8 mouse cellular contexts compared by ENCODE assay signal in genomic region chr11:79992592-79993355, GRCm38 (mm10). TPM values are rescaled to one million over a fixed set of nuclear protein-coding genes. Genes with fewer than 3 reads are reported as not detected.
DNase-seq lines count a peak whose midpoint lies in the region; ATAC-seq and TF ChIP-seq lines count a peak whose summit lies in the region.

TSS of gene Suz12 (plus strand) at chr11:79993106.

- peak; percentile 94 for ATAC-seq in heart, embryonic 11.5 days (replicated peaks; ENCODE audit: insufficient number of reproducible peaks, low FRiP score, low TSS enrichment)
- peak; percentile 94 for ATAC-seq in kidney, embryonic 16.5 days (ENCODE audit: low FRiP score, low TSS enrichment)

- peak within 1 kb of the TSS; percentile 93 for H3ac ChIP-seq in C2C12 (ENCODE audit: control insufficient read depth, insufficient read length, low read depth)
- H3ac ChIP-seq in myocyte (ENCODE audit: control insufficient read depth, insufficient read length) = peak within 1 kb of the TSS; percentile 12

- H3K27me3 ChIP-seq in C2C12 (ENCODE audit: control insufficient read depth, insufficient read depth, insufficient read length) (no peaks in the 10 kb centered on the region), myocyte (ENCODE audit: control insufficient read depth, insufficient read depth, insufficient read length) (no peaks in the 10 kb centered on the region)
- no peaks in the 10 kb centered on the region for H3K27me3 ChIP-seq in erythroblast, embryonic 14.5 days (ENCODE audit: control insufficient read depth)
- H3K27me3 ChIP-seq in heart, embryonic 11.5 days (ENCODE audit: control insufficient read depth, insufficient read depth, low read length) = no peaks in the 10 kb centered on the region
- H3K27me3 ChIP-seq in kidney, embryonic 16.5 days (ENCODE audit: insufficient read depth, low read length) = no peaks in the 10 kb centered on the region
- H3K27me3 ChIP-seq in liver, adult 2 months (ENCODE audit: control insufficient read depth, insufficient read depth, low read length) = no peaks in the 10 kb centered on the region
- no peaks in the 10 kb centered on the region for H3K27me3 ChIP-seq in splenic B cell, adult 2 months (ENCODE audit: control insufficient read depth, insufficient read depth, low read length, poor library complexity, severe bottlenecking)

- TF ChIP-seq CTCF in C2C12 (IDR thresholded peaks at IDR 0.05; ENCODE audit: control insufficient read depth, insufficient read depth, insufficient read length) = no peak
- no peak for TF ChIP-seq CTCF in brain, embryonic 14.5 days (IDR thresholded peaks at IDR 0.05; ENCODE audit: borderline replicate concordance, extremely low read depth, insufficient read depth, insufficient read length)
- TF ChIP-seq CTCF in liver, adult 2 months (IDR thresholded peaks at IDR 0.05; ENCODE audit: low read depth, low read length) = no peak

- WGBS in heart, embryonic 11.5 days (ENCODE audit: insufficient replicate concordance) = 0% methylated on average over 64 of the region's 74 CpGs
- under 1% methylated on average over 67 of the region's 74 CpGs for WGBS in kidney, embryonic 16.5 days
- under 1% methylated on average over 66 of the region's 74 CpGs for WGBS in liver, adult 2 months

- peak within 1 kb of the TSS; percentile 65 for H3K4me2 ChIP-seq in heart, embryonic 11.5 days
- peak within 1 kb of the TSS; percentile 75 for H3K4me2 ChIP-seq in kidney, embryonic 16.5 days (replicated peaks; ENCODE audit: low read depth, low read length)
- H3K4me2 ChIP-seq in myocyte (ENCODE audit: low read depth) = peak within 1 kb of the TSS; percentile 81

- peak; percentile 99 for DNase-seq in brain, embryonic 14.5 days (ENCODE audit: low read depth)
- DNase-seq in liver, adult 2 months (ENCODE audit: extremely low read depth, low read depth, low spot score) = peak; percentile 71
- peak; percentile 96 for DNase-seq in splenic B cell, adult 2 months (ENCODE audit: low read depth, low spot score)

- H3K4me3 ChIP-seq in C2C12 (ENCODE audit: insufficient read depth, poor library complexity, severe bottlenecking) = peak within 1 kb of the TSS; percentile 98
- H3K4me3 ChIP-seq in erythroblast, embryonic 14.5 days (replicated peaks) = peak within 1 kb of the TSS; percentile 88
- H3K4me3 ChIP-seq in heart, embryonic 11.5 days (ENCODE audit: low read depth, low read length) = peak within 1 kb of the TSS; percentile 89
- H3K4me3 ChIP-seq in kidney, embryonic 16.5 days (ENCODE audit: low read length) = peak within 1 kb of the TSS; percentile 87
- H3K4me3 ChIP-seq in liver, adult 2 months (ENCODE audit: insufficient read depth, low read depth, low read length) = peak within 1 kb of the TSS; percentile 94
- H3K4me3 ChIP-seq in myocyte = peak within 1 kb of the TSS; percentile 80

- H3K4me1 ChIP-seq in erythroblast, embryonic 14.5 days (ENCODE audit: control insufficient read depth) = peaks cover 23% of the 10 kb centered on the region
- no peaks in the 10 kb centered on the region for H3K4me1 ChIP-seq in heart, embryonic 11.5 days (ENCODE audit: control insufficient read depth, insufficient read depth, low read length)
- H3K4me1 ChIP-seq in kidney, embryonic 16.5 days (ENCODE audit: insufficient read depth, low read length) = peaks cover 7% of the 10 kb centered on the region; the same call in 1 of the 2 replicates
- no peaks in the 10 kb centered on the region; the same call in 1 of the 2 replicates for H3K4me1 ChIP-seq in liver, adult 2 months (ENCODE audit: control insufficient read depth, insufficient read depth, low read length)

- peak; percentile 78; the same call in 1 of the 2 replicates for TF ChIP-seq POLR2A in brain, embryonic 14.5 days (IDR thresholded peaks at IDR 0.05; ENCODE audit: borderline replicate concordance, extremely low read depth, insufficient read depth, insufficient read length, poor library complexity, severe bottlenecking)
- peak; percentile 33; the same call in 1 of the 2 replicates for TF ChIP-seq POLR2A in liver, adult 2 months (IDR thresholded peaks at IDR 0.05; ENCODE audit: extremely low read depth, insufficient read depth, low read length)
- peak; percentile 50 for TF ChIP-seq POLR2A in myocyte (IDR thresholded peaks at IDR 0.05; ENCODE audit: insufficient read length, low read depth)

- H3K36me3 ChIP-seq in C2C12 (ENCODE audit: control insufficient read depth, insufficient read depth) (peaks cover 22% of the 10 kb centered on the region), myocyte (ENCODE audit: control insufficient read depth, insufficient read depth) (peaks cover 10% of the 10 kb centered on the region)
- H3K36me3 ChIP-seq in erythroblast, embryonic 14.5 days (ENCODE audit: control insufficient read depth) = peaks cover 25% of the 10 kb centered on the region
- 0 out of 2 replicates have a peak, but pooled peaks cover 2% of the 10 kb centered on the region for H3K36me3 ChIP-seq in heart, embryonic 11.5 days (ENCODE audit: control insufficient read depth, insufficient read depth, low read length)
- H3K36me3 ChIP-seq in kidney, embryonic 16.5 days (ENCODE audit: insufficient read depth, low read length) = 0 out of 2 replicates have a peak, but pooled peaks cover 2% of the 10 kb centered on the region
- H3K36me3 ChIP-seq in liver, adult 2 months (ENCODE audit: control insufficient read depth, insufficient read depth, low read length) = peaks cover 4% of the 10 kb centered on the region
- H3K36me3 ChIP-seq in splenic B cell, adult 2 months (ENCODE audit: control insufficient read depth, insufficient read depth, low read length, poor library complexity, severe bottlenecking) = no peaks in the 10 kb centered on the region

- H3K9me3 ChIP-seq in erythroblast, embryonic 14.5 days (ENCODE audit: control insufficient read depth, low read length) = no peaks in the 10 kb centered on the region
- H3K9me3 ChIP-seq in heart, embryonic 11.5 days (replicated peaks; ENCODE audit: control insufficient read depth, low read length) = no peaks in the 10 kb centered on the region
- no peaks in the 10 kb centered on the region for H3K9me3 ChIP-seq in kidney, embryonic 16.5 days (ENCODE audit: low read length)

- peaks cover 46% of the 10 kb centered on the region for H3K79me2 ChIP-seq in C2C12 (ENCODE audit: control insufficient read depth, insufficient read depth)
- peaks cover 8% of the 10 kb centered on the region; the same call in 1 of the 2 replicates for H3K79me2 ChIP-seq in liver, adult 2 months (ENCODE audit: control insufficient read depth, insufficient read depth, low read length)
- peaks cover 31% of the 10 kb centered on the region for H3K79me2 ChIP-seq in myocyte (ENCODE audit: control insufficient read depth, insufficient read depth)

- H3K79me3 ChIP-seq in C2C12 (ENCODE audit: low read depth) = peaks cover 32% of the 10 kb centered on the region

- peak within 1 kb of the TSS; percentile 93 for H3K9ac ChIP-seq in heart, embryonic 11.5 days (ENCODE audit: low read depth, low read length)
- peak within 1 kb of the TSS; percentile 92 for H3K9ac ChIP-seq in kidney, embryonic 16.5 days (replicated peaks; ENCODE audit: low read length)
- peak within 1 kb of the TSS; percentile 93 for H3K9ac ChIP-seq in liver, adult 2 months (ENCODE audit: low read depth, low read length)

- peak within 1 kb of the TSS; percentile 97 for H3K27ac ChIP-seq in heart, embryonic 11.5 days (ENCODE audit: low read depth, low read length)
- H3K27ac ChIP-seq in kidney, embryonic 16.5 days (ENCODE audit: low read length) = peak within 1 kb of the TSS; percentile 100
- H3K27ac ChIP-seq in liver, adult 2 months (replicated peaks; ENCODE audit: insufficient read depth, low read depth, low read length) = peak within 1 kb of the TSS; percentile 86

TF ChIP-seq in C2C12, 6 proteins besides CTCF, POLR2A, EP300 and RAD21:
- TF ChIP-seq MAX (IDR thresholded peaks at IDR 0.05) (no peak), USF1 (IDR thresholded peaks at IDR 0.05; ENCODE audit: low read depth) (peak; percentile 59), MYOG (IDR thresholded peaks at IDR 0.05; ENCODE audit: control insufficient read depth, extremely low read depth, insufficient read length) (no peak)

TF ChIP-seq in myocyte, 11 proteins besides CTCF, POLR2A, EP300 and RAD21:
- TF ChIP-seq POLR2AphosphoS2 (IDR thresholded peaks at IDR 0.05; ENCODE audit: insufficient read length, low read depth) (peak; percentile 24), USF1 (IDR thresholded peaks at IDR 0.05; ENCODE audit: low read depth) (peak; percentile 41), E2F4 (IDR thresholded peaks at IDR 0.05; ENCODE audit: insufficient read depth) (peak; percentile 65), MYOG (IDR thresholded peaks at IDR 0.05; ENCODE audit: control insufficient read depth in 1 of 3, insufficient read depth in 1 of 3, insufficient read length in 2 of 3, low read depth in 2 of 3) (no peak), SRF (IDR thresholded peaks at IDR 0.05; ENCODE audit: control insufficient read depth, insufficient read length, low read depth) (no peak)

RNA-seq across cellular contexts. Expression of gene Suz12, which starts in this region (rescaled TPM):
- polyA plus RNA-seq in C2C12 (2012; fragmentation: generic; extraction: Trizol) (11.4 TPM), myocyte (2012; fragmentation: generic; extraction: Trizol) (8.3 TPM)
- polyA plus RNA-seq in brain, embryonic 14.5 days (2012; rRNA removed) = 33.2 and 33.7 TPM in 2 replicates
- polyA plus RNA-seq in erythroblast, embryonic 14.5 days (2012) = 0.95 and 1.1 TPM in 2 replicates
- 16.9 and 22.0 TPM in 2 replicates for polyA plus RNA-seq in heart, embryonic 11.5 days (2014; fragmentation: Nextera tagmentation; extraction: Ambion mirVana)
- 13.7 and 17.9 TPM in 2 replicates for polyA plus RNA-seq in kidney, embryonic 16.5 days (2015; fragmentation: Nextera tagmentation; extraction: Ambion mirVana)
- total RNA-seq in liver, adult 2 months (2014; rRNA removed) = 14.5 and 17.1 TPM in 2 replicates
- polyA plus RNA-seq in liver, adult 2 months (2012; rRNA removed) = 2.5 and 2.7 TPM in 2 replicates

Comparison
In these comparisons a context has a peak if more than half of its experiments do, and no peak if none do; other contexts are left out.
1. Peak in every context shown above with its lines: DNase-seq, ATAC-seq, H3K4me3 ChIP-seq and H3K27ac ChIP-seq.